Mouse (Mus musculus) lung, postnatal 0 days (tissue): ENCODE data around the gene Sun2.

Experiments used
- CTCF ChIP-seq: IDR thresholded peaks from 2 replicates; pipeline ENCODE4 v1.5.1; 2016; ENCODE audit warnings: antibody characterized with exemption, mild to moderate bottlenecking
- EP300 ChIP-seq: IDR thresholded peaks from 2 replicates; pipeline ENCODE4 v1.6.1; 2016; ENCODE audit warnings: antibody characterized with exemption, mild to moderate bottlenecking, control low read depth

DNA sequence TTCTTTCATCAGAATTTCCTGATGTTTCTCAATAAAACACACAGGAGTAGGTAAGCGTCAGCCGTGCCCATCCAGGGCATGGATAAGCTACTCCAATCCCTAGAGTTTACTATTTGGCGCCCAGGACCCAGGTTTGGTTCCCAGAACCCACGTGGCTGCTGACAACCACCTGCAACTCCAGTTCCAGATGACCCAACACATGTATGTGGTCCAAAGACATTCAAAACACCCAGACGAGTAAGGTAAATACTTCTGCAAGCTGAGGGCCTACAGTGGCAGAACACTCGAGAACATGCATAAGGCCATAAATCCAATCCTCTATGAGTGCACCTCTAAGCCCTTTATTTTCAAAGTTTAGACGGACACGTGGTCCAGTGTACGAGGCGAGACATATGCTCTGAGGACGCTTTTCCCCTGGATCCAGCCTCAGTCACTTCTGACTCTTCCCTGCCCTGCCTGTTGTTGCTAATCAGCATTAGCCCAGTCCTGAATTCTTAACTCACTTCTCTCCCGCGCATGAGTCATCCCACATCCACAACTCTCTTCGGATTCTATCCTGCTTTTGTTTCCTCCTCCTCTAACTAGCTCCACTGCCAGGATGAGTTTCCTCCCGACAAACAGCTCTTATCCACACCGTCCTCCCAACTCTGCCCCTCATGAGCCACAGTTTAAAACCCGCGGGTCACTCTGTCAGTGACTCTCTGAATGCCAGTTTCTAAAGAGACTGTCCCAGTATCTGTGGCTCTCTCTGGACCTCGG lies 58.5 kb downstream of the Sun2 start:
- TF ChIP-seq CTCF (no peak), EP300 (no peak)
